Mouse (Mus musculus) left cerebral cortex, postnatal 14 days (tissue): ENCODE measurements around the gene Mctp1. TPM values are rescaled to one million over a fixed set of nuclear protein-coding genes. Genes with fewer than 3 reads are reported as not detected.
"Not testable (repeated sequence)": the region's sequence is repeated elsewhere in the genome, so short reads cannot be mapped to it uniquely, and the experiment has no call there.

Source experiments
- DNase-seq, 2 experiments: peaks; one replicate each; pipeline ENCODE4 v3.0.0; 2021 to 2022; ENCODE audit warnings: low spot score in 2 of 2, mixed read lengths in 1 of 2
- intact Hi-C: fragments of 180-260 bp; cut with DNase I; formaldehyde crosslinking; loops from one replicate; pipeline ENCODE4 v1.15.1; 2025
- total RNA-seq, 2 experiments: library from RNA; stranded (reverse); gene quantifications; 2 replicates each; pipeline ENCODE4 v1.2.3; 2021

The Mctp1 gene
- total RNA-seq, 2 experiments from 2014 or later: 37.3 to 40.5 TPM

DNA sequence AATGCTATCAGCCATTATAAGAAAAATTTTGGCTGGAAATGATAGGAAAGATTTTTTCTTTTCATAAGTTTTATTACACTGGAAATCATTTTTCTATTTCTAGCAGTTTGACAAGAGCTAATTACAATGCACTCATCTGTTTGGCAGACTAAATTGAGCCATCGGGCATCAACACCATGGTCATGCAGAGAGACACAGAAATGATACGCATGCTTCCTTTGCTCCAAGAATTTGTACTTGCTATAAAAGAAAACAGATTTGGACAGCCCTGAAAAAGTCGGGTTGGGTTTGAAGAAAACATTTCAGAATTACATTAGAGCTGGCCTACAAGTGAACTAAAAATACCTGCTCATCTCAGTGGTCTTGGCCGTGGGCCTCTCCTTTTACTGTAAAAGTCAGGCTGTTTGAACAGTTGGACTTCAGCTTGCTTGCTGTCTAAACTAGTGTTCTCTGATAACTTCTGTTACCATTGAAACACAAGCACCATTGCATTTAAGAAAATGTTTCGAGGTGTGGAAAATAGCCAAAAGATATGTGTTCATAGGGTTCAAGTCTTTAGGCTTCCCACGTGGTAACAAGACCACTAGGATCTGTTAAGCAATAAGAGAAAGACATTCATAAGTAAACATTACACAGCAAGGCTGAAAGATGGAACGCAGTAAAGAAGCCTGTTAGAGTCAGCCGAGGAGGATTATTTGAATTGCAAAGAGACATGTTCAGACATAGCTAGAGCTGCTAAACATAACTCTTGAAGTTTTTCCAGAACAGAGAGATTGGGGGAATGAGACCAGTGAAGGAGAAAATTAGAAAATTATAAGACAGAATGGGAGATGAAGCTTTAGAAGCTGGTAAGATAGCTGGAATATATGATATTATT, 493.8 kb downstream of the Mctp1 start:
- intact Hi-C loops: no loop called here
- DNase-seq: peak; percentile 18 to 35

DNA sequence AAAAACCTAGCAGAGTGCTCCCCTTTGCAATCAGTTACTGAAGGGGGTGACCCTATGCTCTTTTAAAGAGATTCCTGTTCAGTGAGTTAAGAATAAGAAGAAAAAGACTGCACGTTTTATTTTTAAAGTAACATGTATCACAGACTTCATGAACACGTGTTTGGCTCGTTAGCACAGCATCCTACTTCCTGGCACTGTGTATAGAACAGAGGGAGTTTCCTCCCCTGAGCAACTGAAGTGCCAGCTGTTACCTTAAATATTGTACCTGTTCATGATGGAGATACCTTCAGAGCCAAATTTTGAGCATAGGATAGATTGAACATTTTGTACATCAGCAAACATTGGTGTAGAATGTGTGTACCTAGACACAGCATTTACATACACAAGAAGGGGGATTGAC, 494.7 kb downstream of the Mctp1 start:
- DNase-seq: peak in 1 of 2 experiments; percentile 61
- intact Hi-C loops: no loop called here

- intact Hi-C loops: no loop called here
- no peak for DNase-seq
Observed at GRCm38 (mm10) chr13:76884517-76885092, 500.3 kb downstream of the Mctp1 start.

- intact Hi-C loops: no loop called here
Observed at GRCm38 (mm10) chr13:76892987-76893386, 508.7 kb downstream of the Mctp1 start.

DNA sequence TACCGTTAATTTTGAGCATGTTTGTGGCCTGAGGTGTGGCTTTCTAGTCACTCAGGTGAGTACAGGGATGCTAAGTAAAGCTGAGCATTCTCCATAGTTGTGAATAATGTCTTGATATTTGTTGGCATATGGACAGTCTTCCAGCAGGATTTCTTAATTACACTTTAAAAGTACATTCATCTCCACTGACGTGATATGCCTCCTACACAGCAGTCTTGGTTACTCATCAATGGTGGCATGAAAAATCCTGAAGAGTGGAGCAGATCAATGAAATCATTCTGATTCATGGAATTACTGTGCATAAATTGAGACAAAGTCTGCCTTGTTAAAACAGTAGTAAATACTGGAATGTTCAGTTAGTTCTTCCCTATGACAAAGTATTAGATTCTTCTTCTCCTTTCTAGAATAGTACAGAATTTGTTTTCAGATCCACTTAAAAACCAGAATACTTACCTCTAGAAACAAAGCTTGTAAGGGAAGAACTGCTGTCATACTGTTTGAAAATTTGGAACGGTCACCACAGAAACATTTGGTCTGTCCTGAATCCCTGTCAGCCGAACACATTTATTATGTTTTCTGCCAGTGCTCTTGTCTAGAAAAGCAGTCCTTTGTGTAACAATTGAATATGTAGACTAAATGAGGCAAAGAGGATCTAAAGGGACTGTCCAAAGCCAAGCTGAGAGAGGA, 511.6 kb downstream of the Mctp1 start:
- intact Hi-C loops: no loop called here
- no peak for DNase-seq

More at GRCm38 (mm10) chr13:76892987-76893386, 508.7 kb downstream of the Mctp1 start:
- DNase-seq: no peak

- DNase-seq: no peak
- intact Hi-C loops: no loop called here
Observed at GRCm38 (mm10) chr13:76896457-76896790, 512.1 kb downstream of the Mctp1 start.

DNA sequence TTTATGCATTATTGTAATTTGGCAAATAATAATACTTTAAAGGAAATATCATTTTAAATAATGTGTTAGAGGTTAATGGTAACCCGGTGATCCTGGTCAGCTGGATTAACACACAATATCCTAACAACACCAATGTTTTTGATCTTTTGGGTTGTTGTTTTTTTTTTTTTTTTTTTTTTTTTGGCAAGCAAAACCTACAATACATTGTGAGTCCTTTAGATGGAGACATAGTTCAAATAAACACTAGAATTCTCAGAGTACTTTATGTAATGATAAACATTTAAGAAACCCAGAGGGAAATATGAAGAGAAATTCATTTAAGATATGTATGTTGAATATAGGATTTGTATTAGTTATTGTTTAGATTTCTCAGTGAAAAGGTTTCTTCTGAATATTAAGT, 534.0 kb downstream of the Mctp1 start:
- no peak for DNase-seq
- intact Hi-C loops: no loop called here

GRCm38 (mm10) chr13:76926851-76927250, 542.5 kb downstream of the Mctp1 start:
- intact Hi-C loops: no loop called here
- DNase-seq: no peak

DNA sequence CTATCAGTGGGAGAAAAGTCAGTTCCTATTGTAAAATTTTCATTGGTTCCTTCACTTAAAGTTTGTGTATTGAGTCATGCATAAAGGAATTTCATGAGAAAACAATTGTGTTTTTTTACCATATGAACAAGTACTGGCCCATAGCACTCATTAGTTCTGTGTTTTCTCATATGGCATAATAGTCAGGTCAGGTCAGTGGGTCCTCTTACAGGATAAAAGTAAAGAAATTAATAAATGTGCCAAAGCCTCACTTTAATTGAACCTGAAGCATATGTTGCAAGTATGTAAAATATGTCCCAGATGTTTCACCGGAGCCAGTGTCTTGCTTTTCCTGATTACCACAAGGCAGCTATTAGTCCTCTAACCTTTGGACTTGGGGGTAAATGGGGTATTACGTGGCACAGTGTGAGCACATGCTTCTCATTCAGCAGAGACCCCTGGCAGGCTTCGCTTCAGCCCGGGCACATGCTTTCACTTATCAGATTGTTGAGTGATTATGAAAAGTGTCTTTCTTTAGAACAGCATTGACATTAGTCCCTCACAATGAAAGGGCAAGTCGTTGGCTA, 543.6 kb downstream of the Mctp1 start:
- no peak for DNase-seq
- intact Hi-C loops: no loop called here

- intact Hi-C loops: no loop called here
- no peak for DNase-seq
Observed at GRCm38 (mm10) chr13:76929152-76929551, 544.8 kb downstream of the Mctp1 start.

DNA sequence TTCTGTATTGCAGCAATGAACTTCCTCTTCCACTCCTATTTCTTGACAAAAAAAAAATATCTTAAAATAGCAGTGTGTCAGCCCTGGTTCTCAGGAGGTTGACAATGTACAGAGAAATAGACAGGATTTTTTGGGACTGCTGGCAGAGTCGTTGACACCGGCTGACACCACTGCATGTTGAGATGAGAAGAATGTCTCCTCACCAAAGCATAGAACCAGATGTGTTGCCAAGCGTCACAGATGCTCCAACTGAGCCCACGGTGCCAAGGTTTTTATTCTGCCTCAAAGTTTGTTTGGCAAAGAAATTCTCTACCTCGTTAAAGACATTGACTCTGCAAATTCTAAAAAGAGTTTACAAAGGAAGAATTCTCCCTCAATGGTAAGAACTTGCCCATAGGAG, 548.6 kb downstream of the Mctp1 start:
- intact Hi-C loops: no loop called here

DNA sequence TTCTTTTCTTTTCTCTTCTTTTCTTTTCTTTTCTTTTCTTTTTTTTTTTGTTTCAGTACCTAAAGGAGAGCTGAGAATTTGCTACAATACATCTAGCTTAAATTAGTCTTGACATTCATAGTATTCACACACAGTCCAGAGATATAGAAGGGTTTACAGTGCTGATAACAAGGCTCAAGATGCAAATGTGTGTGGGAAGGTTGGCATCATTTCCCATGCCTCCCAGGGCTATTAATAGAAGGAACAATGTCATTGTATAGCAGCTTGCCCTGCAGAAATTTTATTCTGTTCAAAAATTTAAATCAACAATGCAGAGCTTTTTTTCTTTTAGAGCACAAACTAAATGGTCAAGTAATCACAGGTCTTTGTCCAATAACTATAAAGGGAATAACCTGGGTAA, 564.9 kb downstream of the Mctp1 start:
- intact Hi-C loops: no loop called here
- DNase-seq: no peak

More for the DNA sequence above, 548.6 kb downstream of the Mctp1 start:
- peak in 1 of 2 experiments; percentile 26 for DNase-seq

DNA sequence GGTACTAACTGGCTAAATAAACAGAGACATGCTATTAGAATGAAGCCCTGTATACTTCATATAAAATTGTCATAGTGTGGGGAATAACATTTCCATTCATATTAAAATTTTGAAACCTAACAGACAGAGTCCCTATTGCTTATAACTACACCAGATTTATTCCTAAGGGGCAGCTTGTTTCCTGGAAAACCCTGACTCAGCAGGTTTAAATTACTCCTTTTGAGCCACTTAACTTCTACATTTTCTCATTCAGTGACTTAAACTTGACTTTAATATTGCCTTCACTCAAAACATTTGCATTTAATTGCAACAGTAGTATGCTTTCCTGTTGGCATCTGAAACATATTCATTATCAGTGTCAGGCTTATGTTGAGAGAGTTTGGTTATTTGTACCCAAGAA, 583.3 kb downstream of the Mctp1 start:
- no peak for DNase-seq
- intact Hi-C loops: loop anchor here (10.0 kb wide), 1 partner anchor 1207 kb away; no protein-coding TSS in a partner anchor

DNA sequence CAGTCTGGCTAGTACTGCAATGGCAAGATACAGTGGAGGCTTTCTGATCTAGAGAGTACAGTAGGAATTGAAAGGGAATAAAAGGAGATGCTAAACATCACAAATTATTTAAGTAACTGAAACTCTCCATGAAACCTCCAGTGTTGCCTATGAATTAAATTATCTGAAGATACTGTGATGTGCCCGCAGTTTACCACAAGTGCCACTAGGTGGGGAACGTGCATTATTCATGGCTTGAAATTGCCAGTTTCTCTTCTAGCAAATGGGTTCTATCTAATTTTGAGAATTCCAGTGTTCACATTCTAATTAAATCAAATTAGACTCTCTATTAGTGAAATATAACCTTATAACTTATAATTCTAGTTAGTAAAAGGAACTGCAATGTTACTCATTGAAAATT, 585.1 kb downstream of the Mctp1 start:
- peak; percentile 48 to 77 for DNase-seq
- intact Hi-C loops: loop anchor here (10.0 kb wide), 1 partner anchor 1205 kb away; no protein-coding TSS in a partner anchor

DNA sequence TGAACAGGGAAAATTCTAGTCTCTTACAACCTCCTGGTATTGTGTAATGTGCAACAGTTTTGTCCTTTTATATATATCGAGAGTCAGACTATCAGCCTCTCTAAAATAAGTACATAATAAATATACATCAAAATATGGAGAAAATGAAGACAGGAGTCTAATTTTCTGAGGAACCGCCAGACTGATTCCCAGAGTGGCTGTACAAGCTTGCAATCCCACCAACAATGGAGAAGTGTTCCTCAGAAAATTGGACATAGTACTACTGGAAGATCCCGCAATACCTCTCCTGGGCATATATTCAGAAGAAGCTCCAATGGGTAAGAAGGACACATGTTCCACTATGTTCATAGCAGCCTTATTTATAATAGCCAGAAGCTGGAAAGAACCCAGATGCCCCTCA, 586.7 kb downstream of the Mctp1 start:
- intact Hi-C loops, DNase-seq: not testable (repeated sequence)

DNA sequence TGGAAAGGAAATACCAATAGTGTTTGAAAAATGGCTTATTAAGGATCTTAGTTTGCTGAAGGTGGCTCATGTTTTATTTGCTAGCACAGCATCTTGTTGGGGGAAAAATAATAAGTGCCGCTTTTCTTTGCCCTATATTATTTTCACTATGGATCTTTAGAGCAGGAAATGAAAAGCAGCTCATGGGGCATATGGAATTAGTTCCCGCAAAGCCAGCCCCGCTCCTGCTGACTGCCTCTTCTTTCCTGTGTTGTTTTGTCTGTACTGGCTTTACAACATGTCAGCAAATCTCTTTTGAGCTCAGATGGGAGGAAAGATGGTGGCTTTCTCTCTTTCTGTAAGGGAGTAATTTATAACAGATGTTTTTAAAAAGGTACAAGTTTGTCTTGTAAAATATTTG, 618.3 kb downstream of the Mctp1 start:
- DNase-seq: no peak
- intact Hi-C loops: no loop called here

DNA sequence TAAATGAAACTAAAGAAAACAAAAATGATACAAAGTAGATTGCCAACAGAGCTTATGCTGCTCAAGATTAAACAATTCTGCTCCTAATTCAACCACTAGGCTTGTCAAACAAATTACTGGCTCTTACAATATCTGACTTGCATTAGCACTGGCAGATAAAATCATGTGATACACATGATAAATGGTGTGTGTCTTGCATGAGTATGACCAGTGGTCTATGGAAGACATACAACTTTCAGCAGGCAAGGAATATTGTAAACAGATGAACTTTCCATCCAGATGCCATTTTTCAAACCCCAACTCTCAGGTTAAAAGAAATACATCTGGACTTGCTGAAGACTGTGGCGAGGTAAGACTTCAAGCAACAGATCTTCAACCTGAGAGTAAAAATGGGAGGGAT, 619.3 kb downstream of the Mctp1 start:
- DNase-seq: no peak
- intact Hi-C loops: no loop called here

GRCm38 (mm10) chr13:77018851-77019250, 634.5 kb downstream of the Mctp1 start:
- intact Hi-C loops: no loop called here
- peak in 1 of 2 experiments; percentile 5 for DNase-seq

- DNase-seq: no peak
- intact Hi-C loops: no loop called here
Observed at GRCm38 (mm10) chr13:77029594-77029993, 645.3 kb downstream of the Mctp1 start.

- intact Hi-C loops: no loop called here
- DNase-seq: no peak
Observed at GRCm38 (mm10) chr13:77043375-77043774, 659.0 kb downstream of the Mctp1 start.
